Mouse (Mus musculus) naive thymus-derived CD4-positive, alpha-beta T cell, adult 5 months (primary cell): ENCODE measurements around the gene Actl6b. TPM values are rescaled to one million over a fixed set of nuclear protein-coding genes. Genes with fewer than 3 reads are reported as not detected.

Source experiments
- polyA plus RNA-seq: library from polyadenylated mRNA; unstranded; fragments of 100-300 nt; shearing (Covaris generic); gene quantifications from one replicate; pipeline ENCODE4 v1.2.1, GENCODE M21; 2017

Actl6b gene
- not detected for polyA plus RNA-seq

GRCm38 (mm10) chr5:137553411-137553837 lies at the start of gene Actl6b:
TSS of gene Actl6b (plus strand) at chr5:137553517.

GRCm38 (mm10) chr5:137518436-137518835 lies 34.9 kb upstream of the Actl6b start, which contains the start of gene Gigyf1:
TSS of gene Gigyf1 (plus strand) at chr5:137518548.

DNA sequence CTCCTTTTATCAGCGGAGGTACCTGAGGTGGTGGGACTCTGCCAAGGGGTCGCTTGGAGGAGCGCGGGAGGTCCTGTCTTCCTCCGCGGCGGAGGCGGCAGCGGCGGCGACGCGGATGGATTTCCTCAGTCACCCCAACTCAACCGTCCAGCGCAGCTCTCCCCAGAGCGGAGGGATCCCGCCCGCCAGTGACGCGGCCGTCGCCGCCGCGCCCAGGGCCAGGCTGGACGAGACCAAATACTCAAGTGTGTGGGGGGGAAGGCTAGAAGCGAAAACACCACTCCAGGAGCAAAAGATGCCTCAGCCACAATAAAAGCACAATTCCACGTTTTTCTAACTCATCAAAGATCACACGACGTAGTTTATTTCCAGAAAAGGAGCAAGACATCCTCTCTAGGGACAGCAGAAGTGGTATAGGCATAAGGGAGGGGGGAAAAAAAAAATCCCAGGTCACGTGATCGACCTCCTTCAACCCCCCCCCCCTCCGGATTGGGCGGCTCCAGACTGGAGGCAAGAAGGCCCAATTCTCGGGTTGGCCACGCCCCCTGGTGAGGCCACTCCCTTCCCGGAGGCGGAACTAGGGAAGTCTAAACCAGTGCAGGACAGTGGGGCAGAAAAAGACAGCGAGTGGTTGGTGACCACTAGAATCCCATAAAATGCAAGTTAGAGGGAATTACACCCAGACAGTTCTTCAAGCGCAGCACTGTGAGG lies 20.0 kb upstream of the Actl6b start, which contains the start of the genes Epo and Gnb2:
Gene Epo (minus strand): TSS at position 126 of the 711 bp plus-strand sequence.
Gene Gnb2 (minus strand): TSS at position 394 of the 711 bp plus-strand sequence.

GRCm38 (mm10) chr5:137569665-137570064 lies 16.3 kb downstream of the Actl6b start, which contains the start of gene Tfr2:
TSS of gene Tfr2 (plus strand) at chr5:137569840.

DNA sequence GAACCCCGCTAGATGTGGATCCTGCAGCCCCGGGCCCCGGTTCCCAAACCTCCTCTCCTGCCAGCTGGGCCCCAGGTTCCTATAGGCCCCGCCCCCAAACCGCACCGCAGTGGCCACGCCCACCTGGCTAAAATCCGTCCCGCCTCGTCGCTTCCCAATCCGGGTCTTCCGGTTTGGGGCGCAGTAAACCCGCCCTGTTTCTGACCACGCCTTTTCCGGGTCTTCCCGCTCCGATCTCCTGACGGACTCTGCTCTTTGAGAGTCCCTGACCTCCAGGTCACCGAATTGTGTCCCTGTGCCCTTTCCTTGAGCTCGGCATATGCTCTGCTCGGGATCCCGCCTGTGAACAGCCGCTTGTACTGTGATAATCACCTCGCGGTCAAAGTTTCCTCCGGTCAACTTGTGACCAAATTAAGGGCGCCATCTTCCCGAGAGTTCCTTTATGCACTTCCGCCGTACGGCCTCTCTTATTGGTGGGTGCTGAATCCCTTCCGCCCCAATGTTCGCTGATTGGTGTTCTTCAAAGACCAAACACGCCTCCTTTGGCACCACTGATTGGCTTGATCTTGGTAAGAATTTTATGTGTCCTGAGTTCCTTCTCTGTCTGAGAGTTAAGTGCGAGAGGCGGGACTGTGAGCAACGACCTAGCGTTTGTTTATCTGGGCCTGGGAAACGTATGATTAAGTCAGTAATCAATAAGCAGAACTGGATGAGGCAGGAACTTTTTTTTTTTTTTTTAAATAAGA lies 47.5 kb downstream of the Actl6b start, which contains the start of gene Mospd3:
Gene Mospd3 (minus strand): TSS at position 440 of the 746 bp plus-strand sequence.

DNA sequence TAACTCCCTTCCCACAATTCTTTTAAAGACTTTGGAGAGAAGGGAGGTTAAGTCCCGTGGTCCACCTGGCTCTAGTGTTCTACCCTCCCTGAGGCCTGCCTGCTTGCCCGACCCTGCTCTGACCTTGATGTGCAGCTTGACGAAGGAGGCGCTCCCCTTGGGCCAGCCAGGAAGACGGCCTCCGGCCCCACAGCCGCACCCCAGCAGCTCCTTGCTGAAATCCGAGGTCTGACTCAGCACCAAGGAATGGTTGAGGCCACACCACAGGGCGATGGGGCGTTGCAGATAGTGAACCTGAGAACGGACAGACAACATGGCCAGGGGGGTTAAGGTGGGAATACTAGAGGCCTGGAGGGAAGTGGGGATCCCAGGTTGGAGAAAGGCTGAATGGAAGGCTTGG lies 60.2 kb downstream of the Actl6b start, which contains the start of gene Pcolce:
Gene Pcolce (minus strand): TSS at position 235 of the 400 bp plus-strand sequence.

Other genes with a start within 250 kb of the Actl6b start
- gene Srrt, start 245.8 kb upstream of the Actl6b start, polyA plus RNA-seq = 115 TPM
- 3.0 TPM for gene Trip6, start 239.1 kb upstream of the Actl6b start, polyA plus RNA-seq
- 17.3 TPM for gene Slc12a9, start 219.9 kb upstream of the Actl6b start, polyA plus RNA-seq
- gene Ephb4, start 203.4 kb upstream of the Actl6b start, polyA plus RNA-seq = not detected
- gene Zan, start 76.5 kb upstream of the Actl6b start, polyA plus RNA-seq = not detected
- gene Pop7, start 51.0 kb upstream of the Actl6b start, polyA plus RNA-seq = 28.8 TPM
- 24.3 TPM for gene Gigyf1, start 35.0 kb upstream of the Actl6b start, polyA plus RNA-seq
- not detected for gene Epo, start 20.3 kb upstream of the Actl6b start, polyA plus RNA-seq
- 183 TPM for gene Gnb2, start 20.0 kb upstream of the Actl6b start, polyA plus RNA-seq
- gene Tfr2, start 16.3 kb downstream of the Actl6b start, polyA plus RNA-seq = not detected
- gene Mospd3, start 47.5 kb downstream of the Actl6b start, polyA plus RNA-seq = 51.6 TPM
- gene Pcolce, start 60.3 kb downstream of the Actl6b start, polyA plus RNA-seq = 1.5 TPM
- gene Fbxo24, start 75.5 kb downstream of the Actl6b start, polyA plus RNA-seq = 0.86 TPM
- 287 TPM for gene Lrch4, start 75.6 kb downstream of the Actl6b start, polyA plus RNA-seq
- 55.4 TPM for gene Gm20605, start 75.7 kb downstream of the Actl6b start, polyA plus RNA-seq
- 125 TPM for gene Sap25, start 87.8 kb downstream of the Actl6b start, polyA plus RNA-seq
- gene Irs3, start 92.2 kb downstream of the Actl6b start, polyA plus RNA-seq = not detected
- 24.8 TPM for gene Agfg2, start 131.2 kb downstream of the Actl6b start, polyA plus RNA-seq
- 0.72 TPM for gene Nyap1, start 188.1 kb downstream of the Actl6b start, polyA plus RNA-seq
- gene Tsc22d4, start 192.2 kb downstream of the Actl6b start, polyA plus RNA-seq = 179 TPM
- 48.8 TPM for gene Ppp1r35, start 225.3 kb downstream of the Actl6b start, polyA plus RNA-seq
- gene Mepce, start 234.1 kb downstream of the Actl6b start, polyA plus RNA-seq = 81.3 TPM
- 20.9 TPM for gene Zcwpw1, start 234.3 kb downstream of the Actl6b start, polyA plus RNA-seq